Mouse (Mus musculus) leukemia stem cell, adult 10-12 weeks (primary cell): ENCODE measurements around the gene Npcd. TPM values are rescaled to one million over a fixed set of nuclear protein-coding genes. Genes with fewer than 3 reads are reported as not detected.

Source experiments
- polyA plus RNA-seq: library from polyadenylated mRNA; stranded (reverse); fragments of >175 nt; gene quantifications from 2 replicates; pipeline ENCODE4 v1.2.3, GENCODE M21; 2012; ENCODE audit warnings: low replicate concordance

Gene Npcd
- 0.36 TPM in 1 of 2 replicates, not detected in the other for polyA plus RNA-seq

GRCm38 (mm10) chr15:79834130-79834880 is at the start of gene Npcd, which contains the start of gene Cbx6:
Npcd (minus strand) TSS chr15:79834237.
Cbx6 (minus strand) TSS chr15:79834688.

GRCm38 (mm10) chr15:79804352-79805071 is 29.5 kb downstream of the Npcd start, which contains the start of gene Nptxr:
Nptxr (minus strand) TSS chr15:79804766.

GRCm38 (mm10) chr15:79777749-79778148 is 56.3 kb downstream of the Npcd start, which contains the start of gene Dnal4:
Dnal4 (minus strand) TSS chr15:79777849.

GRCm38 (mm10) chr15:79741921-79742705 is 91.9 kb downstream of the Npcd start, which contains the start of gene Sun2:
Sun2 (minus strand) TSS chr15:79742536.

Other genes starting within 250 kb of the Npcd start
- not detected in 2 replicates for gene Dmc1, start 229.1 kb downstream of the Npcd start, polyA plus RNA-seq
- gene Fam227a, start 175.3 kb downstream of the Npcd start, polyA plus RNA-seq: 0.03 and 0.14 TPM in 2 replicates
- 82.1 and 89.2 TPM in 2 replicates for gene Cby1, start 175.0 kb downstream of the Npcd start, polyA plus RNA-seq
- gene Tomm22, start 163.4 kb downstream of the Npcd start, polyA plus RNA-seq: 99.5 and 101 TPM in 2 replicates
- 70.7 and 83.5 TPM in 2 replicates for gene Josd1, start 146.3 kb downstream of the Npcd start, polyA plus RNA-seq
- 113 and 151 TPM in 2 replicates for gene Gtpbp1, start 143.4 kb downstream of the Npcd start, polyA plus RNA-seq
- 58.0 and 63.2 TPM in 2 replicates for gene Sun2, start 91.7 kb downstream of the Npcd start, polyA plus RNA-seq
- 12.0 and 21.0 TPM in 2 replicates for gene Dnal4, start 56.4 kb downstream of the Npcd start, polyA plus RNA-seq
- gene Nptxr, start 29.5 kb downstream of the Npcd start, polyA plus RNA-seq: 0.45 and 1.6 TPM in 2 replicates
- gene Cbx6, start 451 bp upstream of the Npcd start, polyA plus RNA-seq: 33.5 and 38.6 TPM in 2 replicates
- gene Apobec3, start 57.4 kb upstream of the Npcd start, polyA plus RNA-seq: 1.2 and 3.2 TPM in 2 replicates
- gene Cbx7, start 136.9 kb upstream of the Npcd start, polyA plus RNA-seq: 11.3 and 26.7 TPM in 2 replicates
- gene Pdgfb, start 180.7 kb upstream of the Npcd start, polyA plus RNA-seq: 4.3 and 4.7 TPM in 2 replicates